Mouse (Mus musculus) kidney, postnatal 10 days (tissue): ENCODE data around the gene Plekhg1.

ENCODE experiments used
- DNase-seq: peaks from one replicate; pipeline ENCODE4 v3.0.0; 2021; ENCODE audit warnings: mixed read lengths

Gene Plekhg1

DNA sequence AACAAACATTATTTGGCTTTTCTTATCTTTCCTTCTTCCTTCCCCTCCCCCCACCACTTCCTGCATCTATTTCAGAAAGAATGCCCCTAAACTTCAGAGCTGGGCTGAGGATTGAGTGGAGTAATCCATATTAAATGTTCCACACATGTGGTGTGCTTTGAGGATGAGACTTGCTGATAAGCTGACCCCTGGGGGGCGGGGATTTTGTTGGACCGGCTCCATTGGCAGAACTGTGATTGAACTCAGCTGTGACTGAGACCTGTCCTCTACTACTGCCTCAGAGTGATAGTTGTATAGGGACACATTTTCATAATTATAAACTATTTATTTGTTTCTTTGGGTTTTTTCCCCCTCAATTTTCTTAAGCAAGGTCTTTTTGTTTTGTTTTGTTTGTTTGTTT is 2.9 kb downstream of the Plekhg1 start:
- DNase-seq, result peak; percentile 79

DNA sequence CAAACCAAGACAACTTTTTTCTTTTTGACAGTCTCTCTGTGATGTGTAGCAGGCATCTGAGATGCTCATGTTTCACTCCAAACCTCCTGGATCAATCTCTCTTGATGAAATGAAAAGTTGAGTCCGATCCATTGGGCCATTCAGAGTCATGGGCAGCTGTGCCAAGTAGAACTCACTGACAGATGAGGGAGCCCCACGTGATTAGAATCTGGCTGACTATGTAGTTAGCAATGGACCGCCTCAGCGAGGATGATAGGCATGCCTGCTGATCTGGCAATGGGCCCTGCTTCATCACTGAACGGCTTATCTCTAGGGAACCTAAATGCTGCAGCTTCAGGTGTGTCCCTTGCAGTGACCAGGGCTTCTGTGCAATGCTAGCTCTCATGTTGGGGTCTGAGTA is 3.7 kb downstream of the Plekhg1 start:
- DNase-seq, result no peak

DNA sequence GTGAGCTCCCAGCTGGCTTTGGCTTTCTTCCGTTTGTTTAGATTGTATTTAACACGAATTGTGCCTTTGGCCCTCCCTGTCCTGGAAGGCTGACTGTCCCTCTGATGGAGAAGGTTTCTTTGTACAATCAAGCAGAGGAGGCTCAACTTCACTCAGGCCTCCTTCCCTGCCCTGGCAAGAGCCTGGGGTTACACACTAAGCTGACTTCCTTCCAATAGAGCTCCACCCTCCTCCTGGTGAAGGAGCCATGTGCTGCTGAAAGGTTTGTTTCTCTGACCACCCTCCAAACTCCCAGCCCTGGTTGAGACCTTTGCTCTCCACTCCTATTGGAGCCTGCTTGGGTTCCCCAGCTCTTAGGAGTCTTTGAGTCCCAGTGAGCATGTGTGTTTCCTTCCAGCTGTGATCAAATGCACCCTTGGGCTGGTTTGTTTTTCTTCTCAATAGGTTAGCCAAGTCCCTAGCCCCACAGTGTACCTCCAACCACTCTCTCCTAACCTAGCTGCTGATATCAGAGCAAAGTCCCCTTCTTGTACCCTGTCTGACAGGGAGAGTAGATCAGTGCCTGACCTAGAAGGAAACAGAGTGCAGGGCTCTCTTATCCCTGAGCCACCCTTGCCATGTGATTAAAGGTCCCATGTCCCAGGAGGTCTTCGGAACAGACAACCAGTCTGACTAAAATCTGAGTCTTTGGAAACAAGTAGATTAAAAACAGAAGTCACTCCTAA is 6.8 kb downstream of the Plekhg1 start:
- DNase-seq, result no peak

DNA sequence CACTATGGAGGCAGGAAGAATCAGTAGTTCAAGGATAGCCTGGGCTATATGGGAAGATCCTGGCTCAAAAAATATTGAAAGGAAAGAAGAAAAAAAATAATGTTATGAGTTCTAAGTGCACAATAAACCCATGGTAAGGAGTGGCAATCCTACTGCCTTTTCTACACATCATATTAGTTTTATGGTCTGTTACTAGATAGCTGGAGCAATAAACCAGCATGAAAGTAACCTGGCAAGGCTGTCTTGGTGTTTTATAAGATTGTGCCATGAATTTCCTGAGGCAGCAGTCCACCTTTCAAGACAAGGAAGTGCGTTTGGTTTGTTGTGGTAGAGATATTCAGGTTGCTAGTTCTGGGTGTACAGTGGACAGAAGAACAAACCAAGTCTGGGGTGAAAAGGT is 9.4 kb downstream of the Plekhg1 start:
- DNase-seq, result no peak

DNA sequence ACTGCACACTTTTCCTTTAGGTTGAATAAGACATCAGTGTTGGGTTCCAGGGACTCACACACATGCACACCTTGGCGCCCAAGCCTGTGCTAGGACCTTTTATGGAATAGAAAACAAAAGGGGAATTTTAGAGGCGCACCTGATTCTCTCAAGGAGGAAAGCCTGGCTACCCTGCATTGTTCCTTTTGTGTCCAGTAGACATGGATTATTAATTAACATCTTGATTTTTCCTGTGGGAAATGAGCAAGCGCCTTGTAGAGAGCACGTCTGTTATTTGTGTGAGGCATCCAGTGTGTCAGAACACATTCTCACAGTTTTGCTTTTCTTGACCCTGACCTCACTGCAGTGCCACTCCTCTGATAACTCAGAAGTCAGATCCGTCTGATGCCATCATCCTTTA is 21.8 kb downstream of the Plekhg1 start:
- DNase-seq, result no peak

DNA sequence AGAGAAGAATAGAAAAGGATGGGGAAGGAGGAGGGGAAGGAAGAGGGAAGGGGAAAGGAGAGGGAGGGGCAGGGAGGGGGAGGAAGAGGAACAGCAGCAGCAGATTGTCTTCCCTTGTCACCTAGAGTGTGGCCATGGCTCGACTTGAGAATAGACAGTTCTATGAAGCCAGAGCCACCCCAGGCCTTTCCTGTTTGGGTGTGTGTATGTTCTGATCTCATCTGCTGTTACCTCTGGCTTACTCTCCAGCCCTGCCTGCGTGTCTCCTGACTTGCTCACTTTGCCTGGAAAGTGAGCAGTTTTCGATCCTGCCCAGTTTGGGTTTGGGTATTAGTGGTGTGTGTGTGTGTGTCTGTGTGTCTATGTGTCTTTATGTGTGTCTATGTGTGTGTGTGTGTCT is 23.0 kb downstream of the Plekhg1 start:
- DNase-seq, result peak; percentile 37

DNA sequence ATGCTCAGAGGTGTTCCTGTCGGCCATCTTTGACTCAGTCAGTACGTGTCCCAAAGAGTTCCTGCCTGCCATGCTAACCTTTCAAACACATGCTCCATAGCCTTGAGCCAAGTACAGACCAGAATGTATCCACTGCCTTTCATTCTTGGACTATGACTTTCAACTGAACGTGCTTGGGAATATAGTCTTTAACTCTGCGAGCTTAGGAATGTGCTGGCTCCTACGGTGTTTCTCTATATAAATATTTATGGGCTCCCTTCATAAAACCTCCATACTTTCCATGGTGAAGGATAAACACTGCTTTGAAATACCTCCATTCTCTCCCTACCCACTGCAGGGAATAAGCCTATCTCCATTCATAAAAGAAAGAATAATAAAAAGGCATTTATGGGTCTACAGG is 29.0 kb downstream of the Plekhg1 start:
- DNase-seq, result no peak

DNA sequence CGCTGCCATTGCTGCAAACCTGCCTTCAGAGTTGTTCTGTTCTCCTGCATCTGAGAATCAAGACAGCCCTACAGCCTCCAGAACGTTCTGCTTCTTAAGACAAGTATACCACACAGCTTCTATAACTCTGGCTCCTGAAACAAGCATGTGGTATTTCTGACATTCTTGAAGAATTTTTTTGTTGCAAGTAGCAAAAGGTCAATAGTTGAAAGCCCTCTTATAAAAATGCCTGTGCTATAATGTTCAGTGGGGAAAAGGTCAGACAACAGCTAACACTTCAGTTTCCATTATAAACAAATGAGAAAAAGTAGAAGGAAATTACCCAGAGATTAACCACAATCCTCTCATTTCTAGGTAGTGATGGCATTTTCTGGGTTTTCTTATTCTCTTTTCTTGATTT is 34.2 kb downstream of the Plekhg1 start:
- DNase-seq, result no peak

DNA sequence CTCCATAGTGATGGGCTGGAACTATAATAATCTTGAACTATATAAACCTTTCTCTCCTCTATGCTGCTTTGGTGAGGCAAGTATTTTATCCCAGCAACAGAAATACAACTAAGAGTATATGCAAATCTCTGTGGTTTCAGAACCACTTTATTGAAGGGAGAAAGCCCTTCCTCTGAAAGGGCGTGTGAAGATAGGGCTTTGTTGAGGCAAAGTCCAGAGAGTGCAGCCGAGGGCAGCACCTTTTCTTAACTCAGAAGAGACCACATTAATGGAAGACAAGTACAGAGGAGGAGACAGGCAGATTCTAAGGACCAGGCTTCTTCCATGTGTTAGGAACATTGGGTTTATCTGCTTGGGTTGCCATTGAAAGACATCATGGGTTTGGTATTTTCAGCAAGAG is 36.6 kb downstream of the Plekhg1 start:
- no peak for DNase-seq

DNA sequence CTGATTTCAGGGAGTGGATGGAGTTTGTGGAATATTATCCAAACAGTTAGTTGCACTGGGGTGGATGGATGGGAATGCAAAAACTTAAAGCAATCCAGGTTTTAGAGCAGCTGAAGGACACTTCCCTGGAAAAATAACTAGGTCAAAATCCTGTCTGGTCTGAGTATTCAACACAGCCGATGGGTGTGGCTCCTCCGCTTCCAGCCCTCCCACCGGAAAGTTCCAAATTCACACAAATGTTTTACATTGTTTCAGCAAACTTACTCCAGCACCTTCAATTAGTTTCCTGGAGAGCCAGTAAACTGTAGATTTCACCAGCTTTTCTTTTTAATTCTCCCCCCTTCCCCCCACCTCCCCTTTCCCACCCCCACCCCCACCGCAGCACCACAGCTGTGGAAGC is 45.2 kb downstream of the Plekhg1 start:
- peak; percentile 22 for DNase-seq

DNA sequence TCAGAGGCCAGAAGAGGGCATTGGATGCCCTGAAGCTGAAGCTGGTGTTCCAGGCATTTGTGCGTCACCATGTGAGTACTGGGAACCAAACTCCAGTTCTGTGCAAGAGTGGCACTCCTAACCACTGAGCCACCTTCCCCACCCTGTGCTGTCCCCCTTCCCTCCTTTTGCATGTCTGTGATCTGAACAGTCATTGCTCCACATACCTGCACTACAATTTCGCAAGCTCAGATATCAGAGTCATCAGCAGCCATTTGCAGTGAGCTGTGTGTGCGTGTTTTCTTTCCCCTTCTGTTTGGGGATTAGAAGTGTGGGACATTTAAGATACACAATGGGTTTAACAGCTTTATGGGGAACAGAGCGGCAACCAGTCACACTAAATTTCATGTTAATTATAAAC is 46.4 kb downstream of the Plekhg1 start:
- DNase-seq, result no peak

DNA sequence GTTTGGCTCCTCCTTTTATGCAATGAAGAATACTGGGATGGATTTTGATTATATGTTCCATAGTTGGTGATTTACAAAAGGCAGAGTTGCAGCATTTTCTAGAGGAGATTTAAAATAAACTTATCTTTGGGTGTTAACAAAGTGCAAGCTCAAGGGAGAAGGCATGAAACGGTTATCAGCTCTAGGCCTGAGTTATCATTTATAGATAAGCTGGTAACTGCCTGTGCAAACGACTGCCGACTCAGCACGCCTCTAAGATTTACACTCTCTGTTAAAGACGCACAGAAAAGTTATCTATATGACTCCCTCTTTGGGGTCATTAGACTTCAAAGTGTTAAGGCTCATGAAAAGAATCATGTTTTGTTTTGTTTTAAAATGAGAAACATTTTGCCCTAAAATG is 46.8 kb downstream of the Plekhg1 start:
- no peak for DNase-seq

DNA sequence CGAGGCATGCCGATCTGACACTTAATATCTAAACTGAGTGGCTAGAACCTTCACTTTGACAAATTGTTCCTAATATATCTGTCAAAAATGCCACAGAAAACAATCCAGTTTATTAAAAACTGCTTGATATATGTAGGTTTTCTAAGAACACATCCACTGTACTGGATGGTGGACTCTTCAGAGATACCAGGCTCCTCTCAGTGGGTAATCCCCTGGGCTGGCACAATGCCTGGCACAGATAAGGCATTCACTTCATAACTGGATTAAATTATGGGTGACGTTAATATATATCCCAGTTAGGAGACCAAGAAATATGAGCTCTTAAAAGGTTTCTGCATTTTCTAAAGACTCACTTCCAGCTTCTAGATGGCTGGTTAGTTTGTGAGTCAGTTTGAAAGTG is 53.7 kb downstream of the Plekhg1 start:
- no peak for DNase-seq

DNA sequence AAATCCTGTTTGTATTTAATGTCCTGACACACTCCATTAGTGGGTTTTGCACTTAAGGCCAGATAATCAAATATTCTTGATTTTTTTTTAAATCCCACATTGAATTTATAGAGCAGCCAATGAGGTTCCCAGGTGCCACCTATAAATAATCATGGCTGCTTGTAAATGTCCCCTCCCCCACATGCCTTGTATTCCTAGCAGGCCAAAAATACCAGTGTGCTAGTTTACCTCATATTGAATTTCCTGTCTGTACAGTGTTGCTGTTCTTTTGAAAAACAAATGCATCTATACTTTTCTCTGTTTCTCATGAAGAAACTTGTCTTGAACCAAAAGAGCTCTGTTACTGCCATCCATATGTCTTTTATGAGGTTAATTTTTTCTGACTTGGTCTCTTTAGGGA is 59.3 kb downstream of the Plekhg1 start:
- DNase-seq, result no peak

DNA sequence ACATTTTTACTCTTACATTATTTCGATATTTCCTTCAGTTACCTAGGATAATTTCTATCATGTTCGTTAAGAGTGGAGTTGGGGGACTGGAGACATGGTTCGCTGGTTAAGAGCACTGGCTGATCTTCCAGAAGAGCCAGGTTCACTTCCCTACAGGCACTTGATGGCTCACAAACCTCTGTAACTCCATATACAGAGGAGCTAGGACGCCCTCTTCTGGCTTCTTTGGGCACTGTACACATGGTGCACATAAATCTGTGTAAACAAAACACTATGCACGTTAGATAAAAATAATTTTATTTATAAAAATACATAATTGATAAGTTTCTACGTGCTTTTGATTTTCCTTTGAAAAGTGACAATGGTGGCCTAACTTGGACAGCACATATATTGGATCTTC is 61.1 kb downstream of the Plekhg1 start:
- DNase-seq, result peak; percentile 26

DNA sequence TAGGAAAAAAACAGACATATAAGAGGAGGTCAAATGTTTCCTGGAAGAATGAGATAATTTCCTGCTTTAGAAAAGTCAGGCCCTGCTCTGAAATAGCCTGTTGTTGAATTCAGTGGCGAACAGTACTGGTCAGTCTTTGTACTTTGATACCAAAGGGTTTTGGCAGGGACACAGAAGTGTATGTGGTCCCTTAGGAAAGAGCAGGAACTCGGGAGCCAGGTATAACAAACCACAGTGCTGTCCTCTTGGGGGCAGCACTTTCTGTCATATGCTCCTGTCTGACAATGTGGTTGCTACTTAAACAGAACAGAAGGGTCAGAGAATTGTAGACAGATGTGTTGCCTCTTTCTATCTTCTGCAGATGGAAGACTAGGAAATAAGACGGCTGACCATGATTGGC is 65.2 kb downstream of the Plekhg1 start:
- peak; percentile 46 for DNase-seq

DNA sequence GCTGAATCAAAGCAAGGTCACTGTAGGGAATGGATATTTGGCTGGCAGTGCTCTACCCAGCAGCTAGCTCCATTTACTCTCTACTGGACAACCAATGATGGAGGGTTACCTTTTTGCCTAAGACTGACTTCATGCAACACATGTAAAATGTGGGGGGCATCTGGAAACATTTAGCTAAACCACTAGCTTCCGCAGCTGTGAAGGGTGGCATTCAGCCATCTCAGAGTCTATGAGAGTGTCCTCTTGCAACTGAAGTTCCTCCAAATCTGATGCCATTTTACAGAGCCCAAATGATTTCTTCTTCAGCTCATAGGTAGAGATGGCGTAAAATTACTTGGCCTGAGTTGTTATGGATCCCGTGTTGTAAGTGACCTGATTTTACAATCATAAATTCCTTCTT is 67.8 kb downstream of the Plekhg1 start:
- DNase-seq, result no peak

DNA sequence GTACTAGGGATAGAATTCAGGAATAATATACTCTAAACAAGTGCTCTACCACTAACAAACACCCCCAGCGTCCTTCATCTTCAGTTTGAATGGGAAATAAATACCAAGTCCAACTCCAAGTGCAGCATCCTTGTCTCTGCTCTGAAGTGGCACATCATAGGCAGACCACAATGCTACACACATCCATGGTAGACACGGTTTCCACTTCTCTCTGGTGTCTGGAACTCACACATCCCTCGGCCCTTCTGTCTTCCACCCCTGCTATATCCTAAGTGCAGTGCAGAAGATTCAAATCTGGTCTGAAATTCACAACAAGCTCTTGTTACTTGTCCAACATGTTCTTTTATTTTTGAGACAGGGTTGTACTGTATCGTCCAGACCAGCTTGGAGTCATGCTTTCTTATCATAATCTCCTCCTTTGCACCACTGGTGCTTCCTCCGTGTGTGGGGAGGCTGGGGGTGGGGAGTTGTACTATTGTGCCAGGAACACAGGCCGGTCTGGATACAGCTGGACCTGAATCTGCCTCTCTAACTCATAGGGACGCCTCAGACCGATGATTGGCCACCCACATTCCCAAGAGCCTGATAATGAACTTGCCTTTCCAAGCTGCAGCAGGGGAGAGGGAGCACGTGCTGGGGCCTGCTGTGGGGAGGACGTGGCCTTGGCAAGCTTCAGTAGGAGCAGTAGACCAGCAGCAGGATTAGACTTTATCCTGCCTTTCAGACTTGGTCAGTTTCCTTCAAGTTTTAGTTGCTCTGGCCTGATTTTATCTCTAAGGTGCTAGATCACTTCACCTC is 70.5 kb downstream of the Plekhg1 start:
- DNase-seq, result peak; percentile 58

DNA sequence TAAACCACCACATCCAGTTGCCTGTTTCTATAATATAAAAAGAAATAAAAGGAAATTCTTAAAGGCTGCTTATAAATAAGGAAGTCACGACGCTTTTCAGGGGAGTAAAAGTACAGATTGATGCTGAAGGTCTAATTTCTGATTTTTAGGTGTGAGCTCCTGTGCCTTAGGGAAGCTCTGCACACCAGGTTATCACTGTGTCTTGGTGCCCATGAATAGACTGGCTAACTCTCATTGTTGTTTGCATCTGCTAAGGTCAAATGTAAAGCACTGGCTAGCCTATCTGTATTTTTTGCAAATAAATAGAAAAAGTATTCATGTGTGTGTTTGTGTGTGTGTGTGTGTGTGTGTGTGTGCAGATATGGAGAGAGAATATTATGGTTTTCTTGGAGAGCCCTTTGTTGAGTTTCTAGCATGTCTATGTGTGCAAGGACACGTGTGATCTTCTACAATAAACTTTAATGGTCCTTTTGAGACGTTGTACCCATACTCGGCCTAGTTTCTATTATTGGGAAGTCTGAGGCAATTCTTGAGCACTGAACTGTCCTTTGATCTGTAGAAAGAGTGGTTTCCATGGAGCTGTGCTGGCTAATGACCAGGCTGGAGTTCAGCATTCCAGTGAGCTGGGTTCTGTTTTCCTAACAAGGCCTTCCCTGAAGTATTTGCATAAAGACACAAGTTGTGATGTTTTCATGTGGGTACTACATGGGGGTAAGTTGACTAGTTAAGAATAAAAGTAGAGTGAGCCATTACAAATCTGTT is 79.0 kb downstream of the Plekhg1 start:
- peak; percentile 30 for DNase-seq

DNA sequence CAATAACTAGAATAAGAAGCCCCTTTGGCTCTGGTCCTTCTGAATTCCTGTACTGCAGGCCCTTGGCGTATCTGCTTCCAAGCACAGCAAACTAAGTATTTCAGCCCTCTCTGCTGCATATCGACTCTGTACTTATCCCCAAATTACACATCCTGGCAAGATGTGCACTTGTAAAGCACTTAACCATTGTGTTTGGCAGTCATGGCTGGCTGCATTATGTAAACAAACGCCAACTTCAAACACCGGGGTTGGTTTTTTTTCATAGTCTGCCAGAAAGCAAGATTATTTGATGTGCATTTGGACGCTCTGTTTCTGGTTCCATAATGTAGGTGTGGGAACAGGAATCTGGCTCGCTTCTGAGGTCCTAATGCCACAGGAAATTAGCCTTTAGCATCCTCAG is 83.7 kb downstream of the Plekhg1 start:
- DNase-seq, result no peak

DNA sequence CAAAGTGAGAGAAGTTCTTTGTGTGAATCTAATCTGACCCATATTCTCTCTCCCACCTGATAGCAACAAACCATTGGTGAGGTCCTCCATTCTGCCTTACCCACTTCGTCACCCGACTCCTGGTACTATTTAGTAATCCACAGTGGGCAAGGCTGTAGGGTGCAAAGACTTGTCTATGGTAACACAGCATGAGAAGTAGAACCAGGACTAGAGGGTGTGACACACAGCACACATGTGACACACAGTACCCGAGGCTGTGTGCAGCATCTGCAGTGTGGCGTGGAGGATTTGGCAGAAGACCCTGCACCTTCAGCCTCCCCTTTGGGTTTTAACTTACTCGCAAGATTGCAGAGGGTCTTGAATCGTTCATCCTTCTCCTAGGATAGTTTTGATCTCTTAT is 85.9 kb downstream of the Plekhg1 start:
- no peak for DNase-seq

DNA sequence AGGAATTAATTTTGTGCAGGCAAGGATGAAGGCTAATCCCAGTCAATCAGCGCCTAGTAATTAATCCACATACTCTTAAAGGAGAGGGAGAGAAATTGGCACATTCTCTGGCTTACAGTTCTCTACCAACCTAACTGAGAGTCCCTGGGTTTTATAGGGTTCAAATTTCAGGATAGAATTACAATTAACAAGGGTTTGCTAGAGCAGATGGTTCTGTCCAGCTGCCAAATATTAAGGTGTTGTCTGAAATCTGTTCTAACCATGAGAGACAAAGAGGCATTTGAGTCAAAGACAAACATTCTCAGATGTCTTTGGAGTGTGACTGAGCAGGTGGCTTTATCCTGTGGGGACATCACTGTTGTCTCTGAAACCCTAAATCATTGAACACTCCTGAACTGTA is 87.2 kb downstream of the Plekhg1 start:
- DNase-seq, result no peak

DNA sequence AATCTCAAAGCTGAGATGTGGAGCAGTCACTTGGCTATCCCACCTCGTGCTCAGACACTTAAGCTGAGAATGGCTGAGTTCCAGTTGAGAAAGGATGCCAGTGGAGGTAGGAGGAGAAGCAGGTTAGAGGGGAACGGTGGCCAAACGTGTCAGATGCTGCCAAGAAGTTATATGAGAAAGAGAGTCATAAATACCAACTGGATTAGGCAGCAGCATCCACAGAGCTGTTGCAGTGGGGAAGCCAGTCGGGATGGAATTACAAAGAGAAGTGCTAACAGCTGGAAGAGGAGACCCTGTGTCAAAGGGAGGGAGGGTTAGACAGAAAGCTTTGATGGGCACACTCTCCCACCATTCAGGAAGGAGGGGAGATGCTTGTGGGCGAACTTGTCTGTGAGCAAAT is 89.3 kb downstream of the Plekhg1 start:
- DNase-seq, result no peak

DNA sequence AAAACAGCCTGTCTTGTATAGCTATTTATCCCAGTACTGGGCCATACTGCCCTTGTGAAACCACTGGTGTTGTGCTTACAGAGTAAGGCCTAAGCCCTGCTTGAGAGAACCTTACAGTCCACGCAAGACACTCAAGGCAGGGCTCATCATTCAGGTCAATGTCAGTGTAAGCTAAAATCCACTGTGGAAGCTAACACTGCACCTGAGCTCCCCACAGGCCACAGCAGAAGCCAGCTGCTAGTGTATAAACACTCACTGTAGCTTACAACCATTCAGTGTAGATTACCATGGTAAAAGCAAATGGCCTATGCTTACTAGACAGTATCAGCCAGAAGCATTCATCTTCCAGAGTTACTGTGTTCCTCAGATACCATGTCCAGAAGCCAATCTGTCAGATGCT is 90.5 kb downstream of the Plekhg1 start:
- DNase-seq, result no peak
